Mouse (Mus musculus): ENCODE measurements at regions not wholly inside any gene's neighbourhood (a gene's known extent, or its start where the extent isn't known, plus 50 kb on each side); places are given as distances from the start of the nearest gene placed in this dataset.

- peak; percentile 14 to 36 for DNase-seq (ENCODE audit: low spot score in 2 of 2)
These were observed 53.9 kb upstream of the Slc44a1 start for GRCm38 (mm10) chr4:53386309-53386708.

DNA sequence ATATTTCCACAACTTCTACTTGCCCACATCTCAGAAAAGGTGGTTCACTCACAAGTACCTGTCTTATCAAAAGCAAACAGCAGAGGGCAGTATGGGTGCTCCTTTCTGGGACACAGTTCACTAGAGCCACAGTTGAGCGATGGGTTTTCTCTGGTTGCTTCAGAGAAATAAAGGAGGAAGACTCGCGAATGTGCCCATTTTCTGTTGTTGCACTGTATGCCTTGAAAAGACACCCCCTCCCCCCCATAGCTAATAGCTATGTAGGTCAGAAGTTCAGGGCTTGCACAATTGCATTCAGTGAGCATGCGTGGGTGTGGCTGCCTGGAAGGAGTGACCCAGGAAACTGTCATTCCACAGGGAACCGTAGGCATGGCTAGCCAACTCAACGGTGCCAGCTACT, 55.5 kb upstream of the Slc44a1 start:
- peak; percentile 73 to 92 for DNase-seq (ENCODE audit: low spot score in 2 of 2)

DNA sequence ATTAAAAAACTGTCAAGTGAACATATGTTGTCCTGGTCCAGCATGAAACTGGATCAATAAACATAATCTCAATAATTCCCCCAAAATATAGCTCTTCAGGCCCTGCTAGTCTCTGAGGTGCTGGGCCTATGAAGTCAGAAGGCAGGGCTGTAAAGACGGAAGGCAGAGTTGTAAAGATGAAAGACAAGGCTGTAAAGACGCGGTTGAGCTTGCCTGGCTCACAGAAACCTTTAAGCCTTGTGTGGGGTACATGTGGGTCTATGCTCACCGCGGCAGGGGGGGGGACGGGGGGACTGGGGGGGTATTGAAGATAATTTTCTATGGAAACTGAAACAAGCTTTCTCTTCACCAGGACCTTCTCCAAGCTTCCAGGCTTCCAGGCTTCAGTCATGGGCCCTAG, 56.1 kb upstream of the Slc44a1 start:
- DNase-seq (ENCODE audit: low spot score in 2 of 2) = no peak

- no peak for DNase-seq (ENCODE audit: low spot score in 2 of 2)
These were observed 58.2 kb upstream of the Slc44a1 start for GRCm38 (mm10) chr4:53382012-53382411.

DNA sequence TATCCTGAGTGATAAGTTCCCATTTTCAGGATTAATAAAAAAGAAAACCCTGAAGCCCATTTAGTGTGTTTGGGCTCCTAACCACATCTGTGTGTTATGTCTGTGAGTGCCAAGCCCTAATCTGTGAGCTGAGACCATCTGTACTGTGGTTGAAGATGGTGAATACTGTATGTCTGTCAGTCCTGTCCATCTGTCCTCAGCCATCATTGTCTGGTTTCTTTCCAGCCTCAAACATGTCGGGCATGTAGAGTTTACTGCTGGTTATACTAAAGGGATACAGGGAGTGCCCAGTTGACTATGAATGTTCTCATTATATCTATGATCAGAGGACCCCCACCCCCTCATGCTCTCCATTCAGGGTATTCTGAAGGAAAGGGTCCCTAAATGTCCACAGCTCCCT, 60.4 kb upstream of the Slc44a1 start:
- DNase-seq (ENCODE audit: low spot score in 2 of 2) = no peak

DNA sequence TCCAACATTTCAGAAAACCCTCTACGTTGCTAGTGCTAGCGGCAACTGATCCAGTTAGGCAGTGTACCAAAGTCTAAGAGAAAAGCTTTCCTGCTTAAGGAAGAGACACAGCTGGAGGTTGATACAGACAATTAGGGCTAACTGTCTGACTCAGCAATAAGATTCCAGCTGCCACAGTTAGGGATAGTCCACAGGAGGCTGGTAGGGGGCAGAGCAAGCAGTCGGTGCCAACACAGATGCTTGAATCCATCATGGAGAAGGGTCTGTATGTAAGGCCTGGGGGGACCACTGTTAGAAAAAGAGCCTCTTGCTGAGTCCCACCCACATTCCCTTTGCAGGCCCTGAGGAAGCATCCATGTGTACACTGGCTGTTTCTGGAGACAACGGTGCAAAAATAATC, 63.2 kb upstream of the Slc44a1 start:
- no peak for DNase-seq (ENCODE audit: low spot score in 2 of 2)

DNA sequence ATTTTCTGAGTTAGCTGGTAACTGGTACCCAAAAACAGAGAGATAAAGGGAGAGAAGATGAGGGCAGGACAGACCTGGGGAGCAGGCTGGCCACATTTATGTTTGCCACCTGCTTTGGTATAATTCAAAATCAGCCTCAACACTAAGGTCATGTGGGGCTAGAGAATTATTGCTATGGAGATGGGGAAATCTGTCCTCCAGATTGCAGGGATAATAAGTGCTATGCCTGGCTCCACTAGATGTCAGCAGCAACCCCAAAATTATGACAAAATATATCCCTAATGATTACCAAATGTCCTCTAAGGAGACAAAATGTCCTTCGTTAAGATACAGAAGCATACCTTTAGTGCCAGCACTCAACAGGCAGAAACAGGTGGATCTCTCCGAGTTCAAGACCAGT, 83.8 kb upstream of the Slc44a1 start:
- no peak for DNase-seq (ENCODE audit: low spot score in 2 of 2)

- peak in 1 of 2 experiments; percentile 6 for DNase-seq (ENCODE audit: low spot score in 2 of 2)
These were observed 85.3 kb upstream of the Slc44a1 start for GRCm38 (mm10) chr4:53354961-53355360.

GRCm38 (mm10) chr4:53353399-53354090, 86.7 kb upstream of the Slc44a1 start:
- no peak for DNase-seq (ENCODE audit: low spot score in 2 of 2)

GRCm38 (mm10) chr4:53351104-53351607, 89.1 kb upstream of the Slc44a1 start:
- no peak for DNase-seq (ENCODE audit: low spot score in 2 of 2)

- no peak for DNase-seq (ENCODE audit: low spot score in 2 of 2)
These were observed 94.9 kb upstream of the Slc44a1 start for GRCm38 (mm10) chr4:53345346-53345745.

DNA sequence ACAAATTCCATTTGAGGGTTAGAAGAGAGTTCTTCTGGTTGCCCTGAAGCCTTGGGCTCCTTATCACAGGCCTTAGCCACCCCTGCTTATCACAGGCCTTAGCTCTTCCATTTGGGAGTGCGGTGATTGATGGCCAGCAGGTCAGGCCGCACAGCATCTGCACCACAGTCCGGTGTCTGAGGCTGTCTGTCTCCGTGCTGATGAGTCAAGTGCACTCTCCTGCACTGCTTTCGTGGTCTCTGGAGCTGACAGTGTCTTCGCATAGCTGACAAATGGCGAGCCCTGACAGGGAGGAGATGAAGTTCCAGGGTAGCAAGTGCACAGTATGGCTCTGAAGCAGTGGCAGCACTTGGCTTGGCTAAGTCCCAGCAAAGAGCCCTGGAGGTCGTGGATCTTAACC, 95.7 kb upstream of the Slc44a1 start:
- no peak for DNase-seq (ENCODE audit: low spot score in 2 of 2)

DNA sequence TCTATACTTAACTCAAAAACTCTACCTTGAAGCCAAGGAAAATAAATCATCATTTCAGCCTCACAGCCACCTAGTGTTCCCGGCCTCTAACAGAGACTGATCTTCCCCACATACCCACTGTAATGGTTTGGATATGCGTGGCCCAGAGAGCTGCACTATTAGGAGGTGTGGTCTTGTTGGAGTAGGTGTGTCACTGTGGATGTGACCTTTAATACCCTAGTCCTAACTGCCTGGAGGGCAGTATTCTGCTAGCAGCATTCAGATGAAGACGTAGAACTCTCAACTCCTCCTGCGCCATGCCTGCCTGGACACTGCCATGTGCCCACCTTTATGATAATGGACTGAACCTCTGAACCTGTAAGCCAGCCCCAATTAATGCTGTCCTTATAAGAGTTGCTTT, 99.0 kb upstream of the Slc44a1 start:
- DNase-seq (ENCODE audit: low spot score in 2 of 2) = no peak

DNA sequence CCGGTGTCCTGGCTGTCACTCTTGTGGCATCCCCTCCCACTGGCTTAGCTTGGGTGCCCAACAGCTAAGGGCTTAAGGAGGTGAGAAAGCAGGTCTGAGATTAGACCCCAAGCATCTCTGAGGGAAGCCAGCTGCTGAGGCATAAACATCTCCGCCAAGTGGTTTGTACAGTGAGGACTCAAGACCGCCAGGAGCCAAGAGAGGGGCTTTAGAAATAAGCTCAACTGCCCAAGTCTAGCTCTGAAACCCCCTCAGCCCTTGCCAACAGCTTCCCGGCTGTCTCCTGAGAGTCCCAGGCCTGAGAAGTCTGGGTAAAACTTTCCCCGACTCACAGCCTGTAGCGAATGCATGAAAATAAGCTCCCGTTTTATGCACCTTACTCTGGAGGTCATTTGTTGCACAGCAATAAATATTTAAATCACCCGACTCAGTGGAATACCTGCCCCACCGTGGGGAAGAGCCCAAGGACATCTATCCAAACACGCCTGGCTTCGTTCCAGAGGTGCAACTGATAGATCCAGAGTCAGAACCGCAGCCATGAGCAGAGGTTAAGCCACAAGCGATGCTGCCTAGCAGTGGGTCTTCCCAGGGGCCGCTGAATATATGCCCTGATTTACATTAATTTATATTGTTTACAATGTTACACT, 100.1 kb upstream of the Slc44a1 start:
- DNase-seq (ENCODE audit: low spot score in 2 of 2) = no peak

- DNase-seq (ENCODE audit: low spot score in 2 of 2) = no peak
These were observed 100.8 kb upstream of the Slc44a1 start for GRCm38 (mm10) chr4:53339125-53340020.

DNA sequence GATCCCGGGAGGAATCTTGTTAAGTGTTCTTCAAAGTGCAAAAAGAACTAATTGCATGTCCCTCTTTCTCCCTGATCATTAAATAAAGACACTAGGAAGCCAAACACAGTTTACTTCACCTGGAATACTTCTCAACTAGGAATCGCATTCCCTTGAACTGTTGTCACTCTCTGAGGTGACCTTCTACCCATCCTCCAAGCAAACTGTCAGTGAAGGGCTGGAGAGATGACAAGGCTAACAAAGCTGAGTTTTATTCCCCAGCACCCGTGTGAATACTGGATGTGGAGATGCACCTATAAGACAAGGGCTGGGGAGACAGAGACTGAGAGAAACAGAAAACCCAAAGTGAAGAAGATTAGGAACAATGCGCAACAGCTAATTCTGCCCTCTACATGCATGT, 101.7 kb upstream of the Slc44a1 start:
- no peak for DNase-seq (ENCODE audit: low spot score in 2 of 2)

GRCm38 (mm10) chr4:53337784-53338183, 102.4 kb upstream of the Slc44a1 start:
- DNase-seq (ENCODE audit: low spot score in 2 of 2) = no peak

- DNase-seq (ENCODE audit: low spot score in 2 of 2) = no peak
These were observed 112.6 kb upstream of the Slc44a1 start for GRCm38 (mm10) chr4:53327382-53328165.

DNA sequence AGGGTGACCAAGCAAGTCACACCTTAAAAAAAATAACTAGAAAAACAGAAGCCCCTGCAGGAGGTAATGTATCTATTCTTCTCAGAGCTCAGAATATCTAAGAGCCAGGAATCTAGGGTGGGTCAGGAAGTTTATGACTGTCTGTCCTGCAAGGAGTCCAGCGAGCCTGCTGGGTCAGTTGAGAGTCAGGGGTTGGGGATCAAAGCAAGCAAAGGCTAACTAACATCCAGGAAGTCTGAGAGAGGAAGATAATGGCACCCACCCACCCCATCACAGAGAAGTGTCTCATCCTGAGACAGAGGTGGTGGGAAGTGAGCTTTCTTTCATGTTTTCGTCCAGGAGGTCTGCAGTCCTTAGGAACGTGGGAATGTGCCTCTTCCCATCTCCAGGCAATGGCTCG, 116.4 kb upstream of the Slc44a1 start:
- DNase-seq (ENCODE audit: low spot score in 2 of 2) = no peak

DNA sequence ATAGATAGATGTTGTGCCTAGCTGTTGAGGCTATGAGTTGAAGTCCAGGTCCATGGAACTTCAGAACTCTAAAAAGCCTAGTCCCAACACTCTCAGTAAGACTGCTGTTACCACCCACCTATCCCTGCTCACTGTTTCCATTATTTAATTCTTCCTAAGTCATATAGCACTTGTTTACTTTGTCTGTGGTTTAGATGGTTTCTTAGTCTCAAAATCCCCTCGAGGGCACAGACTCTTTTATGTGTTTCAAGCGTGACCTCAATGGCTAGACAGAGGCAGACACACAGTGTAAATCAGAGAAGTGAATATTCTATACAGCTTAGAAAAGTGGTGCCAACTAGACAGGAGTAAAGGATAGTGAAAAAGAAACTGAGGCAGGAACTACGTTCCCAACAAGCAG, 117.0 kb upstream of the Slc44a1 start:
- no peak for DNase-seq (ENCODE audit: low spot score in 2 of 2)

DNA sequence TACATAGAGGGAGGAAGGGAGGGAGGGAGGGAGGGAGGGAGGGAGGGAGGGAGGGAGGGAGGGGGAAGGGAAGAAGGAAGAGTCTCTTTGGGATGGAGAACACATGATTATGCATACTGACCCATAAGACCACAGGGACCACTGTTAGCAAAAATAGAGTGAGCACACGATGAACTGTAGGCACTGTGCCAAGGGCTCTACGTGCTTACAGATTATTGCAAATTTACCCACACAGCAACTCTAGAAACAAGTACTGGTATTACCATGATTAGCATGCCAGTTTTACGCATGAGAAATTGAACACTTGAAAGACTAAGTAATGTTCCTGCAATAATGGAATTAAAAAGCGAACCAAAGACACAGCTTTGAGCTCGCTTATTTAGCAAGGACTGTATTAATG, 117.7 kb upstream of the Slc44a1 start:
- no peak for DNase-seq (ENCODE audit: low spot score in 2 of 2)

Data from left cerebral cortex, adult 18-20 months (tissue).